Mouse (Mus musculus): ENCODE measurements around the gene Tifa. TPM values are rescaled to one million over a fixed set of nuclear protein-coding genes. Genes with fewer than 3 reads are reported as not detected.

The Tifa gene
- polyA plus RNA-seq, 1 experiment from 2014 or later, result 2.4 TPM

GRCm38 (mm10) chr3:127818694-127819663 is 29.4 kb downstream of the Tifa start:
- Histone ChIP-seq H3K4me1 (peaks cover 6% of the 10 kb centered on the region; the same call in 1 of the 2 replicates), H3K36me3 (replicated peaks) (peaks cover 52% of the 10 kb centered on the region), H3K9me3 (no peaks in the 10 kb centered on the region), H3K27ac (no peak overlapping the region), H3K4me3 (no peak overlapping the region), H3K27me3 (ENCODE audit: poor library complexity, severe bottlenecking) (no peaks in the 10 kb centered on the region)
- WGBS, result 89% methylated on average over 11 of the region's 11 CpGs
- no peak for DNase-seq (ENCODE audit: extremely low spot score, low spot score)

DNA sequence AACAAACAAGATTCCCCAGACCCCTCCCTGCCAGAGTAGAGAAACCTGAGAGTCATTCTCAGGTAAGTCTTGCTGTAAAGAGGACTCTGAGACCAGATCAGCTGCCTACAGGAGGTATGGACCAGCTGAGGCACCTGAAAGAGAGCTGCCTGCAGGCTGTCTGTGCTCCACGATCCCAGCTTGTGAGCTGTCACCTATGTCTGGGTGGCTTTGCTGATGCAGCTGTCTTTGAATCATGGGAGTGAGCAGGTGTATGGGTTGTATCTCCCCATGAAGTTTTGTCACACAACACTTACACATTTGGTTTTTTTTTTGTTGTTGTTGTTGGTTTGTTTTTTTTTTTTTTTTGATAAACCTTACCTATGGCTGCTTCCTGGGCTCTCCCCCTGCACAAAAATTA is 30.8 kb downstream of the Tifa start:
- Histone ChIP-seq H3K4me3 (no peak overlapping the region), H3K27ac (no peak overlapping the region), H3K4me1 (peaks cover 8% of the 10 kb centered on the region; the same call in 1 of the 2 replicates), H3K27me3 (ENCODE audit: poor library complexity, severe bottlenecking) (no peaks in the 10 kb centered on the region), H3K36me3 (replicated peaks) (peaks cover 45% of the 10 kb centered on the region), H3K9me3 (no peaks in the 10 kb centered on the region)
- 91% methylated on average over 1 of the region's 1 CpGs for WGBS
- DNase-seq (ENCODE audit: extremely low spot score, low spot score), result no peak

- Histone ChIP-seq H3K4me3 (no peak overlapping the region), H3K27ac (no peak overlapping the region), H3K9me3 (no peaks in the 10 kb centered on the region), H3K4me1 (peaks cover 8% of the 10 kb centered on the region; the same call in 1 of the 2 replicates), H3K27me3 (ENCODE audit: poor library complexity, severe bottlenecking) (no peaks in the 10 kb centered on the region), H3K36me3 (replicated peaks) (peaks cover 42% of the 10 kb centered on the region)
- 89% methylated on average over 5 of the region's 5 CpGs for WGBS
- no peak for DNase-seq (ENCODE audit: extremely low spot score, low spot score)
These were observed 31.6 kb downstream of the Tifa start for GRCm38 (mm10) chr3:127821209-127821608.

DNA sequence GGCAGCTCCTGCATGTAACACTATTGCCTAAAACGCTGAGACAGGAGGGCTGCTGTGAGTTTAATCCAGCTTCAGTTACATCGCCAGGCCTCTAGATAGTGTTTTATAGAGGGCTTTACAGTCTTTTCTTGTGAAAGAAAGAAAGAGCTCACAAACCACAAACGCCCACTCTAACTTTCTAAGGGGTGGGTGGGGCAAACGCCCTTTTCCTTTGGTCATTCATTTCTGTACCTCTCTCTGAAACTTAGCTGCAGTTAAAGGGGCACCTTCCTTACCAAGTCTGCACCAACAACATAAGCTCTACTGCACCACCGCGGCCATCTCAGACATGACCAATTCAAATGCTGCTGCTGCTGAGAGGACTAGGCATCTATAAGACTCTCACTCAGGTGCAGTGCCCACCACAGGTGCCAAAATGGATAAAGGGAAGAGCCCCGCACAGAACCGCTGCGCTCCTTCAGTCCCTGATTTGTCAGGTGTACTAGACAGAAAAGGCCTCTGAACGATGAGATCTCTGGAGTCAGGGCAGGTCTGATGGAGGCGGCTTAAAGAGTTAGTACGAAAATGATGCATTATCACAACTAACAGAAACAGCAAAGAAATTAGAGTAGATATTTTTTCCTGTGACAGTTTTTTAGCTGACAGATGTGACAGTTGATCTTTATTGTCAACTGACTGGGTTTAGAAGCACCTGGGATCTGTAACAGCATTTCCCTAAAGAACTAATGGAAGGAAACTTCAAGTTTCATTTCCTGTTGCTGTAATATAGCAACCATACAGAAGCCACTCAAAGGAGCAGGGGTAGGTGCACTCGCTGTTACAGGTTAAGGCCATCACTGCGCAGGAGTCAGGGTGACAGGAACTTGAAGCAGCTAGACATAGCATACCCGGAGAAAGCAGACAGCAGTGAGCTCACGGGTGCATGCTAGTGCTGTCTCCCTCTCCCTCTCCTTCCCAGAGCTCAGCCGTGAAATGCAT is 34.6 kb downstream of the Tifa start:
- DNase-seq (ENCODE audit: extremely low spot score, low spot score), result no peak
- Histone ChIP-seq H3K27me3 (ENCODE audit: poor library complexity, severe bottlenecking) (no peaks in the 10 kb centered on the region), H3K4me1 (peaks cover 18% of the 10 kb centered on the region), H3K36me3 (replicated peaks) (peaks cover 29% of the 10 kb centered on the region), H3K9me3 (no peaks in the 10 kb centered on the region), H3K4me3 (no peak overlapping the region), H3K27ac (no peak overlapping the region)
- 78% methylated on average over 17 of the region's 17 CpGs for WGBS

GRCm38 (mm10) chr3:127826503-127826902 is 36.9 kb downstream of the Tifa start:
- DNase-seq (ENCODE audit: extremely low spot score, low spot score), result no peak
- WGBS, result 82% methylated on average over 7 of the region's 7 CpGs
- Histone ChIP-seq H3K4me3 (no peak overlapping the region), H3K9me3 (no peaks in the 10 kb centered on the region), H3K36me3 (replicated peaks) (peaks cover 19% of the 10 kb centered on the region), H3K27me3 (ENCODE audit: poor library complexity, severe bottlenecking) (no peaks in the 10 kb centered on the region), H3K4me1 (peaks cover 18% of the 10 kb centered on the region), H3K27ac (peak overlapping the region; percentile 6; the same call in 1 of the 2 replicates)

DNA sequence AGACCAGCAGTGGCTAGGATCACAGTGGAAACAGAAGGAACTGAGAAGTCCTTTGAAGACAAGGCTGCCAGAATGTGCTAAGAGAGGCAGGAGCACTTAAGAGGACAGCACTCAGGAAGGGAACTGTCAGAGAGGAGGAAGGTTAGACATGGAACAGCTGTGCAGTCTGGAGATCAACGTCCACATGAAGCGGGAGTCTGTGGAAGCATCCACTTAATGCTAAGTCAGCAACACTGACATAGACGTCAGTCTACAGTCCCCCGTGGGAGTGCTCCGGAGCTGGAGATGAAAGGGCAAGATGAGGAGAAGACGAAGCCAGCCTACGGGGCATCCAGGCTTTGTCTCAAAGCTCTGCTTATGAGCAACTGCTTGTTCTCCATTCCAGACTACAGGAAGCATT is 37.5 kb downstream of the Tifa start:
- DNase-seq (ENCODE audit: extremely low spot score, low spot score), result no peak
- Histone ChIP-seq H3K27me3 (ENCODE audit: poor library complexity, severe bottlenecking) (no peaks in the 10 kb centered on the region), H3K36me3 (replicated peaks) (peaks cover 13% of the 10 kb centered on the region), H3K9me3 (no peaks in the 10 kb centered on the region), H3K4me3 (no peak overlapping the region), H3K4me1 (peaks cover 18% of the 10 kb centered on the region), H3K27ac (peak overlapping the region; percentile 6; the same call in 1 of the 2 replicates)
- 71% methylated on average over 7 of the region's 7 CpGs for WGBS

GRCm38 (mm10) chr3:127830183-127830582 is 40.6 kb downstream of the Tifa start:
- Histone ChIP-seq H3K9me3 (no peaks in the 10 kb centered on the region), H3K36me3 (replicated peaks) (peaks cover 23% of the 10 kb centered on the region), H3K4me1 (peaks cover 14% of the 10 kb centered on the region), H3K4me3 (no peak overlapping the region), H3K27ac (no peak overlapping the region), H3K27me3 (ENCODE audit: poor library complexity, severe bottlenecking) (no peaks in the 10 kb centered on the region)
- WGBS, result 93% methylated on average over 10 of the region's 10 CpGs
- DNase-seq (ENCODE audit: extremely low spot score, low spot score), result no peak

- H3K4me3 ChIP-seq, result no peak overlapping the region
- H3K9me3 ChIP-seq, result no peaks in the 10 kb centered on the region
- H3K4me1 ChIP-seq, result peaks cover 23% of the 10 kb centered on the region
- H3K36me3 ChIP-seq (replicated peaks), result peaks cover 23% of the 10 kb centered on the region
- no peaks in the 10 kb centered on the region for H3K27me3 ChIP-seq (ENCODE audit: poor library complexity, severe bottlenecking)
- no peak for DNase-seq (ENCODE audit: extremely low spot score, low spot score)
- WGBS, result 68% methylated on average over 6 of the region's 6 CpGs
- no peak overlapping the region for H3K27ac ChIP-seq
These were observed 41.5 kb downstream of the Tifa start for GRCm38 (mm10) chr3:127831079-127831478.

GRCm38 (mm10) chr3:127834040-127834439 is 44.4 kb downstream of the Tifa start:
- H3K36me3 ChIP-seq (replicated peaks), result peaks cover 23% of the 10 kb centered on the region
- no peaks in the 10 kb centered on the region for H3K9me3 ChIP-seq
- 90% methylated on average over 4 of the region's 4 CpGs for WGBS
- DNase-seq (ENCODE audit: extremely low spot score, low spot score), result no peak
- H3K27ac ChIP-seq, result no peak overlapping the region
- H3K4me1 ChIP-seq, result peaks cover 31% of the 10 kb centered on the region
- H3K27me3 ChIP-seq (ENCODE audit: poor library complexity, severe bottlenecking), result no peaks in the 10 kb centered on the region
- H3K4me3 ChIP-seq, result no peak overlapping the region

DNA sequence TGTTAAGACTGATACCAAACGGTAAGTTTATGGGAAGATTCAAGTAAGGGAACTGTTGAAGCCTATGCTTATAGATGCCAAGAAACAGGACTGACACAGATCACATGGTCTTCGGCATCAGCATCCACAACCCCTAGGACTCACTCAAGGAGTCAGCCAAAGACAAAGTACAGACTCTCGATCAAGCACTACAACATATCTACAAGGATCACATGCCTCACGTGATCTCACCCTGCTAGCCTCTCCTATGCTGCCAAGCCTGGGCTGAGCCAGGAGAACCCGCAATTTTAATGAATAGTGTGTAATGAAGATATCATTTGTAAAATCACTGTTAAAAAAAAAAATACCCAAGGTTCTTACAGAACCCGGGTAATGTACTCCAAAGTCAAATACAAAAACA is 46.0 kb downstream of the Tifa start:
- Histone ChIP-seq H3K27ac (no peak overlapping the region), H3K4me1 (peaks cover 31% of the 10 kb centered on the region), H3K27me3 (ENCODE audit: poor library complexity, severe bottlenecking) (no peaks in the 10 kb centered on the region), H3K36me3 (replicated peaks) (peaks cover 22% of the 10 kb centered on the region), H3K4me3 (peak overlapping the region; percentile 88; the same call in 1 of the 2 replicates), H3K9me3 (no peaks in the 10 kb centered on the region)
- 90% methylated on average over 6 of the region's 6 CpGs for WGBS
- no peak for DNase-seq (ENCODE audit: extremely low spot score, low spot score)

DNA sequence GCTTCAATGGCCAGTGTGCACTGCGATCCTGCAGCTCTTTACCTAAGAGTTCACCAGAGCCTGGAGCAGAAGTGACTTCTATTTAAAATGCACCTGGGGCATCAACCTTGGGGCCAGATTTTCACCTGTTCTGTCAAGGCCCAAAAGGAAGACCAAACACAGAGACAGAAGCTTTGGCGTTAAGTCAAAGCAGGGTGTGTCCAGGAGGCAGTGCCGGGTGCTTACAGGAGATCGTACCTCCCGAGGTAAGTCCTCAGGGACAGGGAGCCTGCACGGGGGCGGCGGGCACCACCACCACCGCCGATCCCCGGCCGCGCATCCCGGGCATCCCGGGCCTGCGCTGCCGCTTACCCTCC is 47.2 kb downstream of the Tifa start:
- WGBS, result 1% methylated on average over 17 of the region's 17 CpGs
- H3K27ac ChIP-seq, result peak overlapping the region; percentile 95
- peaks cover 15% of the 10 kb centered on the region for H3K36me3 ChIP-seq (replicated peaks)
- no peaks in the 10 kb centered on the region for H3K27me3 ChIP-seq (ENCODE audit: poor library complexity, severe bottlenecking)
- peak; percentile 25 for DNase-seq (ENCODE audit: extremely low spot score, low spot score)
- no peaks in the 10 kb centered on the region for H3K9me3 ChIP-seq
- H3K4me3 ChIP-seq, result peak overlapping the region; percentile 88
- H3K4me1 ChIP-seq, result peaks cover 31% of the 10 kb centered on the region

DNA sequence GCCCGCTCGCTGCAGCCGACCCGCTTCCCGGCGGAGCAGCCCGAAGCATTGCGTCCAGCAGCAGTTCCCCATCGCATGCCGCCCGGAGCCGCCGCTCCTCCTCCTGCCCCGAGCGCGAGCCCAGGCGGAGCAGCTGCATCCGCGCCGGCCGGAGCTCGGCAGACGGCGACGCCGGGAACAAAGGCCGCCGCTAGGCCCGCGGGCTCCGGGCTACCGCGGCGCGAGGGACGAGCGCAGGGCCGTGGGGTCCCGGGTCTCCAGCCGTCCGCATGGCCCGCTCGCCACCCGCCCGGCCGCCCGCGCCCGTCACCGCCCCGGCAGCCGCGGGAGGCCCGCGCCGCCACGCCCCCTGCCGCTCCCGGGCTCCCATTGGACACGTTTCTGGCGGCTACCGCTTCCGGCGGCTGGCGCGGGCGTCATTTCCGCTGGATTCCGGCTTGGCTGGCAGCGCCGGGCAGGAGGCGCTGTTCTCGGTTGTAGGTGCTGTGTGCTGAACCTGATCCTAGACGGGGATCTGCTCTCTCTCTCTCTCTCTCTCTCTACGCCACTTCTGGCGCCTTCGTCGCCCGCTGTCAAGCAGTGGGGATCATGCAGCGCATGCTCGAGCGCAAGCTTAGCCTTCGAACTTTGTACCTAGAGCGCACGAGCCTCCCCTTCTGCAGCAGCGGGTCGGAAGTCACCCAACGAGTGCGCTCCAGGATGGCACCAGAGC is 47.7 kb downstream of the Tifa start, which contains the start of gene Ap1ar:
Gene Ap1ar (minus strand): TSS at position 370 of the 712 bp plus-strand sequence.
- DNase-seq (ENCODE audit: extremely low spot score, low spot score), result peak; percentile 97
- H3K9me3 ChIP-seq, result no peaks in the 10 kb centered on the region
- peaks cover 14% of the 10 kb centered on the region for H3K36me3 ChIP-seq (replicated peaks)
- peak within 1 kb of the TSS; percentile 88 for H3K4me3 ChIP-seq
- peaks cover 2% of the 10 kb centered on the region; the same call in 1 of the 2 replicates for H3K27me3 ChIP-seq (ENCODE audit: poor library complexity, severe bottlenecking)
- peak within 1 kb of the TSS; percentile 95 for H3K27ac ChIP-seq
- under 1% methylated on average over 89 of the region's 89 CpGs for WGBS
- peaks cover 31% of the 10 kb centered on the region for H3K4me1 ChIP-seq

Measured in forebrain, embryonic 10.5 days (tissue).